Mouse (Mus musculus) embryonic fibroblast, embryonic 13.5 days (primary cell): Measurements from ENCODE around the gene Ctnnb1.

ENCODE experiments used
- CTCF ChIP-seq: IDR thresholded peaks from 2 replicates; pipeline ENCODE4 v1.5.1; 2011; ENCODE audit warnings: mild to moderate bottlenecking, control low read depth, low read length, moderate library complexity, borderline replicate concordance; ENCODE audit not compliant: insufficient read depth
- POLR2A ChIP-seq: IDR thresholded peaks from 2 replicates; pipeline ENCODE4 v1.6.1; 2011; ENCODE audit warnings: low read depth, mild to moderate bottlenecking, control low read depth, low read length, moderate library complexity

GRCm38 (mm10) chr9:120933587-120933885 lies 4.5 kb downstream of the Ctnnb1 start:
- TF ChIP-seq CTCF (no peak), POLR2A (no peak)
